Mouse (Mus musculus) ES-E14 (cell line): ENCODE results near the gene Crebbp. TPM values are rescaled to one million over a fixed set of nuclear protein-coding genes. Genes with fewer than 3 reads are reported as not detected.

Experiments used
- DNase-seq: peaks from one replicate; pipeline ENCODE4 v3.0.0-alpha.2; 2013; ENCODE audit warnings: low read depth, low spot score
- H3K27ac ChIP-seq: 2 replicates; pipeline ENCODE4 v1.5.1; 2012; ENCODE audit warnings: low read depth, mild to moderate bottlenecking, low read length, moderate library complexity, mixed read lengths; ENCODE audit not compliant: poor library complexity, insufficient read depth, severe bottlenecking
- H3K36me3 ChIP-seq: 2 replicates; pipeline ENCODE4 v1.6.1; 2012; ENCODE audit warnings: mild to moderate bottlenecking, low read length, moderate library complexity, mixed read lengths; ENCODE audit not compliant: control insufficient read depth, poor library complexity, insufficient read depth, severe bottlenecking
- H3K4me1 ChIP-seq, 2 experiments: fragments of 150-350 bp in 1 of 2; sonication (generic) in 1 of 2; 2 replicates each; pipeline ENCODE4 v1.6.1; 2012; ENCODE audit warnings: low read length in 2 of 2, mild to moderate bottlenecking in 1 of 2, mixed read lengths in 1 of 2; ENCODE audit not compliant: control insufficient read depth in 2 of 2, insufficient read depth in 2 of 2, poor library complexity in 1 of 2
- H3K4me3 ChIP-seq, 2 experiments: fragments of 150-350 bp in 1 of 2; sonication (generic) in 1 of 2; 2 replicates each; pipeline ENCODE4 v1.5.1; 2012; ENCODE audit warnings: low read length in 2 of 2, low read depth in 1 of 2, mild to moderate bottlenecking in 1 of 2, mixed read lengths in 1 of 2; ENCODE audit not compliant: insufficient read depth in 1 of 2, poor library complexity in 1 of 2, severe bottlenecking in 1 of 2
- H3K9ac ChIP-seq: 2 replicates; pipeline ENCODE4 v1.6.1; 2012; ENCODE audit warnings: low read depth, mild to moderate bottlenecking, low read length, mixed read lengths; ENCODE audit not compliant: poor library complexity, insufficient read depth, severe bottlenecking
- H3K9me3 ChIP-seq: fragments of 150-350 bp; sonication (generic); 2 replicates; pipeline ENCODE4 v1.6.1; 2012; ENCODE audit warnings: low read depth, mild to moderate bottlenecking, low read length; ENCODE audit not compliant: control insufficient read depth, insufficient read depth
- CHD2 ChIP-seq: IDR thresholded peaks from 2 replicates; pipeline ENCODE4 v1.6.1; 2014; ENCODE audit warnings: mild to moderate bottlenecking, low read depth, low read length, inconsistent platforms
- HCFC1 ChIP-seq: IDR thresholded peaks from 2 replicates; pipeline ENCODE4 v1.6.1; 2012; ENCODE audit warnings: low read length, inconsistent platforms, borderline replicate concordance; ENCODE audit not compliant: insufficient read depth
- MAFK ChIP-seq: IDR thresholded peaks from 2 replicates; pipeline ENCODE4 v1.6.1; 2014; ENCODE audit warnings: mild to moderate bottlenecking, low read depth, low read length, inconsistent platforms; ENCODE audit not compliant: insufficient read depth
- ZC3H11A ChIP-seq: IDR thresholded peaks from 2 replicates; pipeline ENCODE4 v1.6.1; 2012; ENCODE audit warnings: low read depth, mild to moderate bottlenecking, inconsistent platforms, low read length, borderline replicate concordance
- ZNF384 ChIP-seq: IDR thresholded peaks from 2 replicates; pipeline ENCODE4 v1.6.1; 2012; ENCODE audit warnings: low read depth, low read length, inconsistent platforms
- in situ Hi-C, 2 experiments: fragments of 600-800 bp; cut with MboI; formaldehyde crosslinking; loops; one replicate each; pipeline ENCODE4 v1.15.1; 2025; ENCODE audit warnings: low sequenced_read_pairs in 2 of 2, inconsistent platforms in 1 of 2; ENCODE audit not compliant: unreplicated experiment in 2 of 2
- total RNA-seq: library from RNA; depleted of rRNA; stranded (reverse); fragments of 300-350 nt; gene quantifications from 2 replicates; pipeline ENCODE4 v1.2.3, GENCODE M21; 2012

The Crebbp gene
- total RNA-seq, 1 experiment = 26.8 TPM

DNA sequence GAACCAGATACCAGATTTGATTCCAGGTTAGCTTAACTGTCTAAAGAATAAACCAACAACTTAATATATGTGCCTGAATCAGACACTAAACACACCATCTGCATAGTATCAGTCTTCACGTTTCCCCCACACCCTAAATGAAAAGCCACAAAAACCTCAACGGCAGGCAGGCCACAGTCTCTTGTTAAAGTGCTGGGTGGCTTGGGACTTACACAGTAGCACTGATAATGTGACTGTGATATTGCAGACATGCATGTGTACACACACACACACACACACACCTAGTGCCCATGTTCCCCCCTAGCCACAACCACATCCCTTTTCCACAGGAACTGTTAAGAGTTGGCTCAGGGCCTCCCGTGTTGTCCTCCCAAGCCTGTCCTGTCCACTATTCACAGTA is 139.0 kb downstream of the Crebbp start:
- no peak for DNase-seq
- Histone ChIP-seq H3K9ac (no peak overlapping the region), H3K36me3 (peaks cover 6% of the 10 kb centered on the region; the same call in 1 of the 2 replicates), H3K4me3 (no peak overlapping the region), H3K27ac (no peak overlapping the region), H3K4me1 (peaks cover 3 to 8% of the 10 kb centered on the region in 2 experiments), H3K9me3 (no peaks in the 10 kb centered on the region)
- in situ Hi-C loops = no loop called here
- no peak for TF ChIP-seq HCFC1
- TF ChIP-seq CHD2 = no peak
- TF ChIP-seq ZNF384 = no peak
- TF ChIP-seq MAFK = no peak
- TF ChIP-seq ZC3H11A = no peak

- no peaks in the 10 kb centered on the region for H3K9me3 ChIP-seq
- no peak overlapping the region for H3K27ac ChIP-seq
- peaks cover 3 to 8% of the 10 kb centered on the region in 2 experiments for H3K4me1 ChIP-seq
- no peak overlapping the region for H3K9ac ChIP-seq
- in situ Hi-C loops = no loop called here
- H3K36me3 ChIP-seq = peaks cover 6% of the 10 kb centered on the region; the same call in 1 of the 2 replicates
- TF ChIP-seq HCFC1 = no peak
- no peak for TF ChIP-seq ZNF384
- TF ChIP-seq CHD2 = no peak
- no peak for TF ChIP-seq ZC3H11A
- no peak for TF ChIP-seq MAFK
- H3K4me3 ChIP-seq = no peak overlapping the region
- DNase-seq = no peak
Measured at GRCm38 (mm10) chr16:4074297-4074696, 139.5 kb downstream of the Crebbp start.

DNA sequence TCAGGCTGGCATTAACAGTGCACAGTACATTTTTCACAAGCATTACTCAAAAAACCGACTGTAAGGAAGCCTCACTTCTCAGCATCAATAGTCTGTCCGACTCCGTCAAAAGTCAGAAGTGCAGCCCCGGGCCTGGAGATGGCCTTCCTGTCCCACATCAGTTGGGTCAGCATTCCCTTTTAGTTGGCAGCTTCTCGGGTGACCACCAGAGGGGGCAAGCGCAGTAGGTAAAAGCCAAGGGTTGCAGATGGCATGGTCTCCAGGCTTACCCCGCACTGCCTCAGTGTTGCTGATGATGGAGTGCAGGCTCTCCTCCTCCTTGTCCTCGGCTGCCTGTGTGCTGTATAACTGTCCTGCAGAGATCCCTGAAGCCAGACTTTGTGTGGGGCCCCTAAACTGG is 145.2 kb downstream of the Crebbp start:
- no peaks in the 10 kb centered on the region for H3K9me3 ChIP-seq
- TF ChIP-seq MAFK = no peak
- TF ChIP-seq HCFC1 = no peak
- TF ChIP-seq ZNF384 = no peak
- in situ Hi-C loops = no loop called here
- no peak overlapping the region for H3K9ac ChIP-seq
- H3K27ac ChIP-seq = no peak overlapping the region
- no peak for DNase-seq
- H3K36me3 ChIP-seq = peaks cover 34% of the 10 kb centered on the region
- H3K4me3 ChIP-seq = no peak overlapping the region
- no peaks in the 10 kb centered on the region for H3K4me1 ChIP-seq

DNA sequence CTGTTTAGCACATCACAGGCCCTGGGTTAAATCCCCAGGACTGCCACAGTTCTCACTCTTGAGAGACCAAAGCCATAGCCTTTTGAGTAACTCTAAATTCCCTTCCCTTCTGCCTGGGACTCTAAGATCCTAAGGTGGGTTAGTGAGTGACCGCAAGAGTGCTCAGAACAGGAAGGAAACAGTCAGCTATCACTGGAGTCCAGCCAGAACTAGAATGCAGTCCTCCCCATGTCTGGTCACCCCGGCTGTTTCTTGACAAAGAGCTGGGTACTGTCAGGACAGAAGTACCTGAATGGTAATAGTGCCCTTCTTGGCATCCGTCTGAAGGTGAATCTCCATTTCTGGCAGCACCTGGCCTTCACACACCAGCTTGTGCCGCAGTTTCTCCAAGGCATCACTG is 148.9 kb downstream of the Crebbp start:
- DNase-seq = no peak
- Histone ChIP-seq H3K4me3 (no peak overlapping the region), H3K9me3 (no peaks in the 10 kb centered on the region), H3K36me3 (peaks cover 61% of the 10 kb centered on the region), H3K4me1 (no peaks in the 10 kb centered on the region), H3K9ac (no peak overlapping the region), H3K27ac (no peak overlapping the region)
- in situ Hi-C loops = no loop called here
- TF ChIP-seq MAFK (no peak), ZNF384 (no peak), ZC3H11A (no peak), CHD2 (no peak), HCFC1 (no peak)

DNA sequence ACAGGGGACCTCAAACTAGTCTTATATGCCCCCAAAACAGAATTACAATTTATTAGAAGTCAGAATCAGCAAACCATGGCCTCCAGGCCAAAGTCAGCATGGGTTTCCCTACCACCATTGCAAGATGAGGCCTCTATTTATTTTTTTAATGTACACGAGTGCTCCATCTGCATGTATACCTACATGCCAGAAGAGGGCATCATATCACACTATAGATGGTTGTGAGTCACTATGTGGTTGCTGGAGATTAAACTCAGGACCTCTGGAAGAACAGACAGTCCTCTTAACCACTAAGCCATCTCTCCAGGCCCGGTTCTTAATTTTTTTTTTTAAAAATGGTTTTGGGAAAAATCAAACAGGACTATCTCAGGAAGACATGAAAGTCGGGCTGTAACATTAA is 160.0 kb downstream of the Crebbp start:
- no peak for DNase-seq
- H3K9me3 ChIP-seq = no peaks in the 10 kb centered on the region
- no peak overlapping the region for H3K4me3 ChIP-seq
- H3K27ac ChIP-seq = no peak overlapping the region
- no peaks in the 10 kb centered on the region for H3K4me1 ChIP-seq
- no peak for TF ChIP-seq HCFC1
- no peak for TF ChIP-seq MAFK
- TF ChIP-seq ZC3H11A = no peak
- TF ChIP-seq ZNF384 = no peak
- TF ChIP-seq CHD2 = no peak
- in situ Hi-C loops = no loop called here
- peaks cover 68% of the 10 kb centered on the region for H3K36me3 ChIP-seq
- no peak overlapping the region for H3K9ac ChIP-seq
